Mouse (Mus musculus) embryonic facial prominence, embryonic 15.5 days (tissue): Measurements from ENCODE around the gene Def6. TPM values are rescaled to one million over a fixed set of nuclear protein-coding genes. Genes with fewer than 3 reads are reported as not detected.
A peak's percentile ranks its signal among the peaks of the same experiment; 100 is the strongest.

Experiments used
- ATAC-seq: fragments of 200-750 bp; cut with Nextera tagmentation; 2 replicates; pipeline ENCODE4 v1.8.0; 2017; ENCODE audit warnings: low read depth, moderate TSS enrichment; ENCODE audit not compliant: insufficient number of reproducible peaks, low FRiP score, low TSS enrichment
- H3K27ac ChIP-seq: fragments of 300-500 bp; sonication (generic); replicated peaks from 2 replicates; pipeline ENCODE4 v1.5.1; 2015; ENCODE audit warnings: mild to moderate bottlenecking, inconsistent platforms
- H3K27me3 ChIP-seq: fragments of 300-500 bp; sonication (generic); 2 replicates; pipeline ENCODE4 v1.6.1; 2015; ENCODE audit warnings: inconsistent platforms
- H3K36me3 ChIP-seq: fragments of 300-500 bp; sonication (generic); 2 replicates; pipeline ENCODE4 v1.6.1; 2015; ENCODE audit warnings: mild to moderate bottlenecking, inconsistent platforms
- H3K4me1 ChIP-seq: fragments of 300-500 bp; sonication (generic); 2 replicates; pipeline ENCODE4 v1.6.1; 2015; ENCODE audit warnings: inconsistent platforms
- H3K4me2 ChIP-seq: fragments of 300-500 bp; sonication (generic); replicated peaks from 2 replicates; pipeline ENCODE4 v1.6.1; 2015; ENCODE audit warnings: mild to moderate bottlenecking, inconsistent platforms
- H3K4me3 ChIP-seq: fragments of 300-500 bp; sonication (generic); replicated peaks from 2 replicates; pipeline ENCODE4 v1.5.1; 2015; ENCODE audit warnings: mild to moderate bottlenecking, inconsistent platforms
- H3K9ac ChIP-seq: fragments of 300-500 bp; sonication (generic); 2 replicates; pipeline ENCODE4 v1.6.1; 2015; ENCODE audit warnings: inconsistent platforms
- H3K9me3 ChIP-seq: fragments of 300-500 bp; sonication (generic); replicated peaks from 2 replicates; pipeline ENCODE4 v1.6.1; 2016; ENCODE audit warnings: inconsistent platforms
- WGBS: fragments of 180-500 bp; shearing (Covaris S2); methylation state at CpG from one replicate; pipeline ENCODE4 v1.1.7; 2015; 5-methylcytosine and 5-hydroxymethylcytosine counted together
- polyA plus RNA-seq: library from polyadenylated mRNA; unstranded; fragments of >200 nt; fragmentation: Nextera tagmentation; extraction: Ambion mirVana; gene quantifications from 2 replicates; pipeline ENCODE4 v1.2.1, GENCODE M21; 2015

The Def6 gene
- polyA plus RNA-seq, 1 experiment from 2014 or later = 18.4 TPM

DNA sequence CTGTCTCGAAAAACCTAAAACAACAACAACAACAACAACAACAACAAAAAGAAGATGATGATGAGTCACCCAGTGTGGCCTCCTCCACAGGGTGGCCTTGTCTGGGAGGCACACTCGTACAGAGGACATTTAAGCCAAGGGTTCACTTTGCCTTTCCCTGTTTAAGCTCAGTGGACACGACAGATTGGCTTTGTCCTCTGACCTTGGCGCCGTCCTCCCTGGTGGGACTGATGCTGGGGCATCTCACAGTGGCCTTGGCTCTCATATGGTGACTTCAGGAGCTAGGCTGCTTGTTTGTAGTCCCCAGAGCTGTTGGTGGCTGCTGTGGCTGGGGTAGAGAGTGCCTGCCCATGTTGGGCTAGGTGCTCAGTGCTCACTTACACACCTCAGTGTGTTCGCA lies 36.6 kb downstream of the Def6 start:
- H3K9me3 ChIP-seq = no peaks in the 10 kb centered on the region
- peaks cover 37% of the 10 kb centered on the region for H3K36me3 ChIP-seq
- H3K4me3 ChIP-seq = no peak overlapping the region
- H3K4me1 ChIP-seq = peaks cover 50% of the 10 kb centered on the region
- peak overlapping the region; percentile 39; the same call in 1 of the 2 replicates for H3K27ac ChIP-seq
- H3K9ac ChIP-seq = no peak overlapping the region
- WGBS = 87% methylated on average over 6 of the region's 6 CpGs
- no peaks in the 10 kb centered on the region for H3K27me3 ChIP-seq
- no peak overlapping the region for H3K4me2 ChIP-seq
- no peak for ATAC-seq

DNA sequence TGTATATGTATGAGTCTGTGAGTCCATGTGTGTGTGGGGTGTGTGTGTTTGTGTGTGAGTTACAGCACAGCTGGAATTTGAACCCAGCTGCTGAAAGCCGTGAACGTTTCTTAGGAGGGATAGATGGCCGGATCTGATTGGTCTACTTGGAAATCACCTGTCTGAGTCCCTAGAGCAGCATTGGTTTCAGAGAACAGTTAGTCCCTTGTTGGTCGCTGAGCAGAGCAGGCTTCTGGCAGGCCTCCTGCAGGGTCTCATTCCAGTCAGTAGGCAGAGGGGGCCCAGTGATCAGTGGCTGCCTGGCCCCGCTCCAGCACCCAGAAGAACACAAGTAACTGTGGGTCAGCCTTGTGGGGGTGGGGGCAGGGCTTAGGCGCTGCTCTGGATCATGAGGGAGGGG lies 37.1 kb downstream of the Def6 start:
- peak; percentile 56; the same call in 1 of the 2 replicates for ATAC-seq
- Histone ChIP-seq H3K9ac (no peak overlapping the region), H3K27me3 (no peaks in the 10 kb centered on the region), H3K36me3 (peaks cover 32% of the 10 kb centered on the region), H3K27ac (peak overlapping the region; percentile 51; the same call in 1 of the 2 replicates), H3K4me3 (no peak overlapping the region), H3K4me1 (peaks cover 50% of the 10 kb centered on the region), H3K9me3 (no peaks in the 10 kb centered on the region), H3K4me2 (no peak overlapping the region)
- WGBS = 19% methylated on average over 6 of the region's 6 CpGs

DNA sequence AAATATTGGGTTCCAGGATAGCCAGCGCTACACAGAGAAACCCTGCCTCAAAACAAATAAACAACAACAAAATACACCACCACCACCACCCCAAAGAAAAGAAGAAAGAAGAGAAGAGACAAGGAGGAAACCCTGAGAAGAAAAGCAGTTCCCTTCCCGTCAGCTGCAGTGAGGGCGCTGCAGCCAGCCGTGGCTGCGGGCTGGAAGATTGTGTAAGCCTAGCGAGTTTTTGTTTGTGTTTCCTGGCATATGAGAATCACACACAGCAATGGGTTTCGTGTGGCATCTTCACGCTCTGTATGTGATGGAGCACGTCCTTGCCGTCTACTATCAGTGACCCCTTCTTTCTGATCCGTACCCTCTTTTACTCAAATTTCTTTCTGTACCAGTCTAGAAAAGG lies 39.1 kb downstream of the Def6 start:
- H3K27ac ChIP-seq = peak overlapping the region; percentile 55; the same call in 1 of the 2 replicates
- no peak for ATAC-seq
- H3K27me3 ChIP-seq = no peaks in the 10 kb centered on the region
- no peak overlapping the region for H3K9ac ChIP-seq
- H3K36me3 ChIP-seq = peaks cover 14% of the 10 kb centered on the region; the same call in 1 of the 2 replicates
- peaks cover 50% of the 10 kb centered on the region for H3K4me1 ChIP-seq
- H3K4me2 ChIP-seq = no peak overlapping the region
- 52% methylated on average over 11 of the region's 11 CpGs for WGBS
- no peaks in the 10 kb centered on the region for H3K9me3 ChIP-seq
- no peak overlapping the region for H3K4me3 ChIP-seq

DNA sequence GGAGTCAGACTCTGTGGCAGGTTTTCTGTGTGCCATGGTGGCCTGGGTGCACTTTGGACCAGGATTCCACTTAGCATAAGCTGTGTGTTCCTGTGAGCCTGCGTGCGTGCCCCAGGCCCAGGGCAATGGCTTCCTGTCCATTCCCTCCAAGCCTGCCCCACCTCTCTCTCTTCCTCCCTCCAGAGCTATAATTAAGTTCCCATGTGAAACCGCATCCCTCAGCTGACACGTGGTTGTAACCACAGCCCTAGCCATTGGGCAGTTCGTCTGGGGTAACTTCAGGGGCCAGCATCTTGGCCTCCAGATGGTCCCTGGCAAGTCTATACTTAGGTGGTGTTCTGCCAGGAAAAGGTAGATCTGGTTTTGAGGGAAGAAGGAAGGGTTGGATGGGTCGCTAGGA lies 40.0 kb downstream of the Def6 start:
- Histone ChIP-seq H3K4me2 (no peak overlapping the region), H3K27me3 (no peaks in the 10 kb centered on the region), H3K4me1 (peaks cover 52% of the 10 kb centered on the region), H3K4me3 (no peak overlapping the region), H3K36me3 (0 out of 2 replicates have a peak, but pooled peaks cover 5% of the 10 kb centered on the region), H3K9ac (no peak overlapping the region), H3K27ac (peak overlapping the region; percentile 55; the same call in 1 of the 2 replicates), H3K9me3 (no peaks in the 10 kb centered on the region)
- 17% methylated on average over 6 of the region's 6 CpGs for WGBS
- ATAC-seq = peak; percentile 76

DNA sequence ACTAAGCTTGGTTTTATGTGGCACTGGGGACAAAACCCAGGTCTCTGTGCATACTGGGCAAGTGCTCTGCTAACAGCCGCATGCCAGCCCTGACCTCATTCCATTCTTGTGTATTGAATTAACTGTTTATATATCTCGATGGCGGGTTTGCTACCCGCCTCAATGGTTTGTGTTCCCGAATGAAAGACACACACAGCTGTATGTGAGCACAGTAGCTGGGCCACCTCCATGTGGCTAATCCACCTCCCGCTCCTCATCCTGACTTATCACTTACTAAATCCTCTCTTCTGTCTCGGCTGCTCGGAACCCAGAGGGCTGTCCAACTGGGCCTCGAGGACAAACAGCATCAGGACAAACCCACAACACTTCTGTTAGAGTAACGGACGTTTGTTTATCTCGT lies 41.5 kb downstream of the Def6 start:
- ATAC-seq = no peak
- no peak overlapping the region for H3K4me2 ChIP-seq
- no peaks in the 10 kb centered on the region for H3K27me3 ChIP-seq
- peaks cover 56% of the 10 kb centered on the region for H3K4me1 ChIP-seq
- no peak overlapping the region for H3K4me3 ChIP-seq
- WGBS = 73% methylated on average over 12 of the region's 12 CpGs
- no peak overlapping the region for H3K27ac ChIP-seq
- H3K36me3 ChIP-seq = no peaks in the 10 kb centered on the region
- no peak overlapping the region for H3K9ac ChIP-seq
- H3K9me3 ChIP-seq = no peaks in the 10 kb centered on the region

DNA sequence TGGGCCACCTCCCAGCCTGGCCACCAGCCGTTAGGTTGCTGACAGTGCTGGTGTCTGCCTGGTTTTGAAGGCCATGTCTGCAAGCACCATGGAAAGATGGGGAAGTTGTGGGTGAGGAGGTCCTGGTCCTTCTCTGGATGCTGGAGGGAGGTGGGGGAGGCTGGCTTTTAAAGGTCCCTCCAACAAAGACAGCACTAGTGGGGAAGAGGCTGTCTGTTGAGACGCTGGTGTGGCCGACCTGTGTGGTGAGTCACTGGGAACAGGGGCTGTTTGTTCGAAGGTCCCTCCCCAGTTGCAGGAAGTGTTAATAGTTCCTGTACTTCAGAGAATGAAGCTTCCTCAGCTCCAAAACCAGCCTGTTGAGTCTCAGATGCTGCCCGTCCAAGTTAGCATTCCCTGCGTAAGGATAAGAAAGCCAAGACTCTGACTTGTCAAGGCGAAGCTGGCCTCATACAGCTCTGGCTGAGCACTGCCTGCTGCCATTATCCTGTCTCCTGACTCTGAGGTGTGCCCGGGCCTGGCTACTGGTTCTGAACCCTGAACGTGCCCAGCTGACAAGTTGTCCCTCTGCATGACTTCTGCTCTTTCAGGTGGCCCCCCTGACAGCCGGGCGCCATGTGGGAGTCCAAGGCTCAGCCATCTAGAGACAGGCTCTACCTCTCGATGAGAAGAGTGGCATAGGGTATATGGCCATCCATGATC lies 44.2 kb downstream of the Def6 start:
- H3K9me3 ChIP-seq = no peaks in the 10 kb centered on the region
- no peaks in the 10 kb centered on the region for H3K27me3 ChIP-seq
- H3K27ac ChIP-seq = peak overlapping the region; percentile 35
- H3K4me2 ChIP-seq = no peak overlapping the region
- H3K4me3 ChIP-seq = no peak overlapping the region
- 74% methylated on average over 12 of the region's 12 CpGs for WGBS
- peaks cover 53% of the 10 kb centered on the region for H3K4me1 ChIP-seq
- H3K36me3 ChIP-seq = no peaks in the 10 kb centered on the region
- no peak overlapping the region for H3K9ac ChIP-seq
- ATAC-seq = no peak

DNA sequence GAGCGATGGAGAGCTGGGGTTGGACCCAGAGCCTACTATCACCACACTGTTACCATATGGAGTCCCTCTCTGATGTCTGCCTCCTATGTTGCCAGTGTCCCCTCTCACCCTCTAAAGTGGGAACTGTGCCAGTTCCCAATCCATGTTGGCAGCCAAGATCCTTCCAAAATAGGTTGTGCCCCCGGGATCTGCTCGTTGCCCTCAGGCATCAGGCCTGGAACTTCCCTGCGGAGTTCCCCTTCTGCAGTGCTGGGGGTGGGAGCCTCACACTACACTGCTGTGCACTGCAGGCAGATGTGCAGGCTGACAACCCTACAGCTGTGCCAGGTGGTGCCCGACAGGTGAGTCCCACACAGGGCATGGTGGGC lies 44.7 kb downstream of the Def6 start:
- H3K36me3 ChIP-seq = no peaks in the 10 kb centered on the region
- H3K4me2 ChIP-seq = no peak overlapping the region
- 60% methylated on average over 5 of the region's 5 CpGs for WGBS
- H3K27ac ChIP-seq = peak overlapping the region; percentile 35; the same call in 1 of the 2 replicates
- H3K4me3 ChIP-seq = no peak overlapping the region
- no peak overlapping the region for H3K9ac ChIP-seq
- no peaks in the 10 kb centered on the region for H3K27me3 ChIP-seq
- no peaks in the 10 kb centered on the region for H3K9me3 ChIP-seq
- H3K4me1 ChIP-seq = peaks cover 53% of the 10 kb centered on the region
- ATAC-seq = no peak

DNA sequence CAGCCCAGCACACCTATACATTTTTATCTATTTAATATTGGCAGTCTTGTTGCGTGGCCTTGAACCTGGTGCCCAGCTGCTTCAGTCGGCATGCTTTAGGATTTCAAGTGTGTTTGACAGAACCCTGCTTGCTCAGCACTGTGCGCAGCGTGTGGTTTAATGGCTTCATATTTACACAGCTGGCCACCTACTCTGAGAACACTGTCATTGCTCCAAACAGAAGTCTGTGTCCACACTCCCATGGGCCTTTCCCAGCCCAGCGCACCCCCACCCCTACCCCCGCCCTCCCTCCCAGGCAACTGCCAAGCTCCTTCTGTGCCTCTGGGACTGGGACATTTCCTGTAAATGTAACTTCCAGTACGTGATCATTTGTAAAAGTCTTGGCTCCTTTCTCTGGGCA lies 45.6 kb downstream of the Def6 start:
- H3K9me3 ChIP-seq = no peaks in the 10 kb centered on the region
- ATAC-seq = no peak
- H3K27ac ChIP-seq = no peak overlapping the region
- no peak overlapping the region for H3K4me2 ChIP-seq
- H3K9ac ChIP-seq = no peak overlapping the region
- no peak overlapping the region for H3K4me3 ChIP-seq
- H3K27me3 ChIP-seq = no peaks in the 10 kb centered on the region
- peaks cover 51% of the 10 kb centered on the region for H3K4me1 ChIP-seq
- WGBS = 69% methylated on average over 7 of the region's 7 CpGs
- no peaks in the 10 kb centered on the region for H3K36me3 ChIP-seq

DNA sequence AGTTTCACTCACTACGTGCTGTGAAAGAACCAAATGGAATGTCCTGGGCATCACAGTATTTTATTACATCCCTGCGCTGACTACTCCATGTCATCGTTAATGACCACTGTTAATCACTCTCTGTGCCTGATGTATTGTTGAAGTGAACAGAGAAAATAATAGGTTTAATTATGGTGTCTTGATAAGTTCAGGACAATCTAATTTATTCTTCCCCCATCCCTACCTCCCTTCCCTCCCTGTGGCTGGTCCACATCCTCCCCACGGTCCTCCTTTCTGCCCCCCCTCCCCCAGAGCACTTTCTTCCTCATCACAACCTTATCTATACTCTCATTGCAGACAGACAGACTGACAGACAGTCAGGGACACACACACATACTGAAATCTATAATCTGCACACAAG lies 47.2 kb downstream of the Def6 start:
- ATAC-seq = no peak
- Histone ChIP-seq H3K4me3 (no peak overlapping the region), H3K36me3 (0 out of 2 replicates have a peak, but pooled peaks cover 3% of the 10 kb centered on the region), H3K9me3 (no peaks in the 10 kb centered on the region), H3K9ac (no peak overlapping the region), H3K4me2 (no peak overlapping the region), H3K4me1 (peaks cover 46% of the 10 kb centered on the region), H3K27me3 (no peaks in the 10 kb centered on the region), H3K27ac (no peak overlapping the region)
- WGBS = 64% methylated on average over 4 of the region's 4 CpGs

DNA sequence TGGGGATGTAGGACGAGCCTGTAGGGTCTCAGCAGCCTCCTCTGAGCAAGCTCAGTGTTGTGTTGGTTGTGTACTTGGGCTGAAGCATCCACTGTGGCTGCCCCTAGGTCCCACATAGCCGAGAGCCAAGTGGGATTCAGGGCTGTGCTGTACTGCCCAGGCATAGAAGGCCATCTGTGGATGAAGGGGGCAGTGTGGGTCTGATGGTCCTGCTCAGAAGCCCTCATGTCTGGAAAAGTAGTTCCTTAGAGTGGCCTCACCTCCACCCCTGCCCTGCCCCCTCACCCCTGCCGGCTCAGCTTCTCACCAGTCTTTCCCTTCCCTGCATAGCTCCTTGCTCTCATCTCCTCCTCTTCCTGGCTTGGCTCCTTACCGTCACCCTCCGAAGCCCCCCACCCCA lies 48.1 kb downstream of the Def6 start:
- WGBS = 37% methylated on average over 5 of the region's 5 CpGs
- Histone ChIP-seq H3K4me2 (0 out of 2 replicates have a peak overlapping the region, but pooled peaks have one; percentile 4), H3K27me3 (no peaks in the 10 kb centered on the region), H3K9me3 (no peaks in the 10 kb centered on the region), H3K4me1 (peaks cover 46% of the 10 kb centered on the region), H3K9ac (no peak overlapping the region), H3K36me3 (0 out of 2 replicates have a peak, but pooled peaks cover 3% of the 10 kb centered on the region), H3K4me3 (no peak overlapping the region), H3K27ac (0 out of 2 replicates have a peak overlapping the region, but pooled peaks have one; percentile 55)
- no peak for ATAC-seq

DNA sequence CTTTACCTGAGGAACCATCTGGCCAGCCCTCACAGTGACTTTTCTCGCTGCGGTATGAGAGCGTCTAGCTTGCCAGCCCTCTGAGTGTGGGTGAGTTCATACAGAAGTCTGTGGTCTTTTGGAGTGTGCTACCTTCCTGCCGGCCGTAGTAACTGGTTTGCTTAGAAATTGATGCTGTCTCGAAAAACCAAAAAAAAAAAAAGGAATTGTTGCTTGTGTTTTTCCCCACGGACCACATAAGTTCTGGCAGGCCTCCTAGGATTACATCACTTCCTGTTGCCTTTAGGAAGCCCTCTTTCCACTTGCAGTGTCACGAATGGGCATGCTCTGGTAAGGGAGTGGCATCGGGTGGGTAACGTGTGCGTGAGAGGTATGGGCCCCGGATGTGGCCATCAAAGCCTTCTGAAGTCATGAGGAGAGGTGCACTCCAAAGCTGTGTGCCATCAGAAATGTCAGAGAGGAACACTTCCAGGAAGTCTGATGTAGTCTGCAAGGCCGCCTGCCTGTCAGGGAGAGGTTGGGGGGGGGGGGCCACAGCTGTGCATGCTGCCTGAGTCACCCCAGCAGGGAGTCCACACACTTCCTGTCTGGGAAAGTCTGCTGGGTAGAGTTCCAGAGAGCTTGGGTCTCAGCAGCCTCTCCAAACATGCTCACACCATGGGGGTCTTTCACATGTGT lies 49.2 kb downstream of the Def6 start:
- no peaks in the 10 kb centered on the region for H3K9me3 ChIP-seq
- peaks cover 44% of the 10 kb centered on the region for H3K4me1 ChIP-seq
- 40% methylated on average over 13 of the region's 13 CpGs for WGBS
- no peak overlapping the region for H3K4me3 ChIP-seq
- no peak overlapping the region for H3K9ac ChIP-seq
- H3K27me3 ChIP-seq = no peaks in the 10 kb centered on the region
- no peak overlapping the region for H3K4me2 ChIP-seq
- 0 out of 2 replicates have a peak, but pooled peaks cover 3% of the 10 kb centered on the region for H3K36me3 ChIP-seq
- ATAC-seq = peak; percentile 59; the same call in 1 of the 2 replicates
- peak overlapping the region; percentile 77 for H3K27ac ChIP-seq
